Mouse (Mus musculus) intestine, embryonic 16.5 days (tissue): Measurements from ENCODE around the gene Srm. TPM values are rescaled to one million over a fixed set of nuclear protein-coding genes. Genes with fewer than 3 reads are reported as not detected.
A peak's percentile ranks its signal among the peaks of the same experiment; 100 is the strongest.

Source experiments
- ATAC-seq: fragments of 200-750 bp; cut with Nextera tagmentation; 2 replicates; pipeline ENCODE4 v1.8.0; 2017; ENCODE audit warnings: moderate TSS enrichment, moderate library complexity
- H3K27ac ChIP-seq: fragments of 300-500 bp; sonication (generic); 2 replicates; pipeline ENCODE4 v1.5.1; 2014; ENCODE audit warnings: mild to moderate bottlenecking, low read length
- H3K27me3 ChIP-seq: fragments of 300-500 bp; sonication (generic); replicated peaks from 2 replicates; pipeline ENCODE4 v1.6.1; 2014; ENCODE audit warnings: low read length, control low read depth, mixed read lengths; ENCODE audit not compliant: control insufficient read depth, insufficient read depth
- H3K36me3 ChIP-seq: fragments of 300-500 bp; sonication (generic); 2 replicates; pipeline ENCODE4 v1.6.1; 2014; ENCODE audit warnings: low read length, control low read depth; ENCODE audit not compliant: control insufficient read depth, insufficient read depth
- H3K4me1 ChIP-seq: fragments of 300-500 bp; sonication (generic); 2 replicates; pipeline ENCODE4 v1.6.1; 2014; ENCODE audit warnings: low read length, control low read depth, mixed read lengths; ENCODE audit not compliant: control insufficient read depth, insufficient read depth
- H3K4me2 ChIP-seq: fragments of 300-500 bp; sonication (generic); 2 replicates; pipeline ENCODE4 v1.6.1; 2014; ENCODE audit warnings: low read depth, low read length, control low read depth
- H3K4me3 ChIP-seq: fragments of 300-500 bp; sonication (generic); 2 replicates; pipeline ENCODE4 v1.5.1; 2014; ENCODE audit warnings: mild to moderate bottlenecking, low read length
- H3K9ac ChIP-seq: fragments of 300-500 bp; sonication (generic); 2 replicates; pipeline ENCODE4 v1.6.1; 2014; ENCODE audit warnings: low read depth, low read length
- H3K9me3 ChIP-seq: fragments of 300-500 bp; sonication (generic); 2 replicates; pipeline ENCODE4 v1.6.1; 2016; ENCODE audit warnings: low read length, control low read depth; ENCODE audit not compliant: control insufficient read depth
- WGBS: fragments of 180-500 bp; shearing (Covaris S2); extraction: QIAGEN DNeasy Blood & Tissue Kit; methylation state at CpG from one replicate; pipeline ENCODE4 v1.1.7; 2014; 5-methylcytosine and 5-hydroxymethylcytosine counted together
- polyA plus RNA-seq: library from polyadenylated mRNA; unstranded; fragments of >200 nt; fragmentation: Nextera tagmentation; extraction: Ambion mirVana; gene quantifications from 2 replicates; pipeline ENCODE4 v1.2.1, GENCODE M21; 2015

Gene Srm
- polyA plus RNA-seq, 1 experiment from 2014 or later, result 170 TPM

GRCm38 (mm10) chr4:148607758-148608157 lies 16.5 kb downstream of the Srm start:
- Histone ChIP-seq H3K4me1 (no peaks in the 10 kb centered on the region), H3K9me3 (no peaks in the 10 kb centered on the region), H3K9ac (no peak overlapping the region), H3K36me3 (no peaks in the 10 kb centered on the region), H3K27me3 (no peaks in the 10 kb centered on the region), H3K4me2 (no peak overlapping the region), H3K4me3 (no peak overlapping the region), H3K27ac (no peak overlapping the region)
- WGBS, result 25% methylated on average over 5 of the region's 5 CpGs
- ATAC-seq, result peak; percentile 53; the same call in 1 of the 2 replicates

- no peak overlapping the region for H3K4me3 ChIP-seq
- no peak overlapping the region for H3K27ac ChIP-seq
- ATAC-seq, result no peak
- no peaks in the 10 kb centered on the region for H3K9me3 ChIP-seq
- H3K4me2 ChIP-seq, result no peak overlapping the region
- 79% methylated on average over 5 of the region's 5 CpGs for WGBS
- H3K4me1 ChIP-seq, result no peaks in the 10 kb centered on the region
- H3K9ac ChIP-seq, result no peak overlapping the region
- no peaks in the 10 kb centered on the region for H3K36me3 ChIP-seq
- H3K27me3 ChIP-seq, result no peaks in the 10 kb centered on the region
Observed at GRCm38 (mm10) chr4:148609805-148610204, 18.5 kb downstream of the Srm start.

GRCm38 (mm10) chr4:148610631-148611364 lies 19.5 kb downstream of the Srm start:
- no peak for ATAC-seq
- no peak overlapping the region for H3K9ac ChIP-seq
- no peaks in the 10 kb centered on the region for H3K9me3 ChIP-seq
- no peak overlapping the region for H3K27ac ChIP-seq
- no peaks in the 10 kb centered on the region for H3K27me3 ChIP-seq
- no peak overlapping the region for H3K4me3 ChIP-seq
- no peak overlapping the region for H3K4me2 ChIP-seq
- no peaks in the 10 kb centered on the region for H3K4me1 ChIP-seq
- 67% methylated on average over 5 of the region's 5 CpGs for WGBS
- H3K36me3 ChIP-seq, result no peaks in the 10 kb centered on the region

GRCm38 (mm10) chr4:148612557-148612956 lies 21.3 kb downstream of the Srm start:
- Histone ChIP-seq H3K27ac (no peak overlapping the region), H3K4me1 (no peaks in the 10 kb centered on the region), H3K36me3 (no peaks in the 10 kb centered on the region), H3K27me3 (no peaks in the 10 kb centered on the region), H3K9ac (no peak overlapping the region), H3K9me3 (no peaks in the 10 kb centered on the region), H3K4me3 (no peak overlapping the region), H3K4me2 (no peak overlapping the region)
- no peak for ATAC-seq
- WGBS, result 54% methylated on average over 4 of the region's 4 CpGs

- H3K36me3 ChIP-seq, result peaks cover 5% of the 10 kb centered on the region; the same call in 1 of the 2 replicates
- no peak overlapping the region for H3K27ac ChIP-seq
- no peak for ATAC-seq
- no peak overlapping the region for H3K4me3 ChIP-seq
- H3K9ac ChIP-seq, result no peak overlapping the region
- H3K4me1 ChIP-seq, result no peaks in the 10 kb centered on the region
- no peaks in the 10 kb centered on the region for H3K27me3 ChIP-seq
- no peak overlapping the region for H3K4me2 ChIP-seq
- 83% methylated on average over 9 of the region's 9 CpGs for WGBS
- no peaks in the 10 kb centered on the region for H3K9me3 ChIP-seq
Observed at GRCm38 (mm10) chr4:148613738-148614137, 22.4 kb downstream of the Srm start.

- no peak for ATAC-seq
- Histone ChIP-seq H3K4me3 (no peak overlapping the region), H3K4me2 (no peak overlapping the region), H3K9me3 (no peaks in the 10 kb centered on the region), H3K36me3 (peaks cover 30% of the 10 kb centered on the region), H3K27ac (no peak overlapping the region), H3K4me1 (peaks cover 11% of the 10 kb centered on the region), H3K9ac (no peak overlapping the region), H3K27me3 (no peaks in the 10 kb centered on the region)
- 44% methylated on average over 1 of the region's 1 CpGs for WGBS
Observed at GRCm38 (mm10) chr4:148619805-148620204, 28.5 kb downstream of the Srm start.

- Histone ChIP-seq H3K36me3 (peaks cover 30% of the 10 kb centered on the region), H3K27ac (no peak overlapping the region), H3K4me2 (no peak overlapping the region), H3K27me3 (no peaks in the 10 kb centered on the region), H3K9ac (no peak overlapping the region), H3K4me1 (peaks cover 14% of the 10 kb centered on the region), H3K9me3 (no peaks in the 10 kb centered on the region), H3K4me3 (no peak overlapping the region)
- no peak for ATAC-seq
- WGBS, result 79% methylated on average over 1 of the region's 1 CpGs
Observed at GRCm38 (mm10) chr4:148620718-148621117, 29.4 kb downstream of the Srm start.

GRCm38 (mm10) chr4:148622485-148622884 lies 31.2 kb downstream of the Srm start:
- ATAC-seq, result no peak
- peaks cover 30% of the 10 kb centered on the region for H3K36me3 ChIP-seq
- H3K4me1 ChIP-seq, result peaks cover 14% of the 10 kb centered on the region
- no peak overlapping the region for H3K27ac ChIP-seq
- H3K4me3 ChIP-seq, result no peak overlapping the region
- WGBS, result 79% methylated on average over 4 of the region's 4 CpGs
- no peaks in the 10 kb centered on the region for H3K27me3 ChIP-seq
- no peak overlapping the region for H3K9ac ChIP-seq
- H3K4me2 ChIP-seq, result no peak overlapping the region
- H3K9me3 ChIP-seq, result no peaks in the 10 kb centered on the region

- Histone ChIP-seq H3K9me3 (no peaks in the 10 kb centered on the region), H3K4me1 (peaks cover 14% of the 10 kb centered on the region), H3K9ac (peak overlapping the region; percentile 25; the same call in 1 of the 2 replicates), H3K4me2 (no peak overlapping the region), H3K27me3 (no peaks in the 10 kb centered on the region), H3K4me3 (no peak overlapping the region), H3K27ac (no peak overlapping the region), H3K36me3 (peaks cover 24% of the 10 kb centered on the region)
- 81% methylated on average over 4 of the region's 4 CpGs for WGBS
- ATAC-seq, result no peak
Observed at GRCm38 (mm10) chr4:148623609-148624008, 32.3 kb downstream of the Srm start.

- H3K27ac ChIP-seq, result no peak overlapping the region
- H3K9me3 ChIP-seq, result no peaks in the 10 kb centered on the region
- no peaks in the 10 kb centered on the region for H3K27me3 ChIP-seq
- WGBS, result 76% methylated on average over 10 of the region's 10 CpGs
- peak overlapping the region; percentile 31 for H3K4me3 ChIP-seq
- no peak for ATAC-seq
- peaks cover 13% of the 10 kb centered on the region for H3K36me3 ChIP-seq
- H3K4me1 ChIP-seq, result peaks cover 14% of the 10 kb centered on the region
- H3K9ac ChIP-seq, result peak overlapping the region; percentile 19; the same call in 1 of the 2 replicates
- peak overlapping the region; percentile 79 for H3K4me2 ChIP-seq
Observed at GRCm38 (mm10) chr4:148625010-148625409, 33.7 kb downstream of the Srm start.
